Mouse (Mus musculus): ENCODE measurements around the gene Lrba. TPM values are rescaled to one million over a fixed set of nuclear protein-coding genes. Genes with fewer than 3 reads are reported as not detected.

The Lrba gene
- polyA plus RNA-seq (2014; fragmentation: Nextera tagmentation; extraction: Ambion mirVana): 10.9 and 11.4 TPM in 2 replicates

DNA sequence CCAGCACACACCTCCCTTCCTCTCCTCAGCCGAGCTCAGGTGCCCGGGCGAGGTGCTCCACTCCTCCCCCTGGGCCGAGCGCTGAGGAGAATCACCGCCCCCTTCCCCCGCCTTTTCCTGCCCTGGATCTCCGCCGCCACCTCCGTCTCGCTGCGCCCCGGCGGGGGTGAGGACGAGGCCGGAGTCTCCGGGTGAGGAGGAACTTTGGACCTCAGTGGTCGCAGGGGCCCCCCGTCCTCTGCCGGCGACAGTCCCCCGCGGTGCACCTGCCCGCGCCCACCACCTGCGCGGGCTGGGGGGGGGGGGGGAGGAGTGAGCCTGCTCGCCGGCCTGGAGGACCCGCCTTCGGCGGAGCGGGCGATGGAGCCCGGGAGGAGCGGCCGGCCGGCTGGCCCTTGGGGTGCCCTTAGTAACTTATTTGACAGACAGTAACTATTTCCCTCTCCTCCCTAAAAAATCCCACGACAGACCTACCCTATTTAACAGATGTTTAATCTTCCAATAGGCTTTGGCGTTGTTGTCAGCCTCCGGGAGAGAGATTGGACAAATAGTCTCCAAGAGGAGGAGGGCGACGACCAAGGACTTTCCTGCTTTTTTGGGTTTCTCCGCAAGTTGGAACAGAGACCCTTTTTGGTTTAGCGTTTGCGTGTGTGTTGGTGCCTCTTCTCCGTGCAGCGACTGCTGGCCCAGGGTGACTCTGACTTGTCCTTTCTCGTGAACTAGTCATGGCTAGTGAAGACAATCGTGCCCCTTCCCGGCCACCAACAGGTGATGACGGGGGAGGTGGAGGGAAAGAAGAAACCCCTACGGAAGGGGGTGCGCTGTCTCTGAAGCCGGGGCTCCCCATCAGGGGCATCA, at the start of gene Lrba:
Gene Lrba, plus strand, starts transcription at position 117 of the 858 bp plus-strand sequence.
- Histone ChIP-seq H3K4me3 (replicated peaks; ENCODE audit: low read length) (peak within 1 kb of the TSS; percentile 89), H3K27me3 (ENCODE audit: control insufficient read depth, insufficient read depth, low read length) (no peaks in the 10 kb centered on the region), H3K9ac (peak within 1 kb of the TSS; percentile 89), H3K4me2 (replicated peaks) (peak within 1 kb of the TSS; percentile 89), H3K36me3 (replicated peaks; ENCODE audit: control insufficient read depth, insufficient read depth) (no peaks in the 10 kb centered on the region), H3K4me1 (replicated peaks; ENCODE audit: control insufficient read depth, insufficient read depth, low read length) (peaks cover 6% of the 10 kb centered on the region; the same call in 1 of the 2 replicates), H3K9me3 (ENCODE audit: control insufficient read depth, low read length) (no peaks in the 10 kb centered on the region), H3K27ac (peak within 1 kb of the TSS; percentile 90)
- DNase-seq (ENCODE audit: low spot score) (peak; percentile 62), ATAC-seq (ENCODE audit: low FRiP score) (peak; percentile 83)
- under 1% methylated on average over 42 of the region's 55 CpGs for WGBS

DNA sequence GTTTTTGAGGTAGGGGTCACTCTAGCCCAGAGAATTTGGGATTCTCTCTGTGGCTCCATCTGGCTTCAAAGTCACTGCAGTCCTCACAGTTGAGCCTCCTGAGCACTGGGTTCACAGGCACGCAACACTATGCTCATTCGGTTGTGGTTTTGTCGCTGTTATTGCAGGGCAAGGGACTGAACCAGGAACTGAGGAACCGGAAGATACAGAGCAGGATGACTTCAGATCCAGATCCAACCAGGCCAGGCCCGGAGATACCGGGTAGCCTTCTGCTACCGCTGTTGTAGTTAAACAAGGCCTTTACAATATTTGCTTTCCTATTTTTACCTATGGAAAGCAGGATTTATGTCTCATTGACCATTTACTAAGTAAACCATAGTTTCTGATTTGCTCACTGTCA, 44.8 kb upstream of the Lrba start:
- Histone ChIP-seq H3K9me3 (ENCODE audit: control insufficient read depth, low read length) (no peaks in the 10 kb centered on the region), H3K9ac (no peak overlapping the region), H3K27ac (no peak overlapping the region), H3K4me1 (replicated peaks; ENCODE audit: control insufficient read depth, insufficient read depth, low read length) (no peaks in the 10 kb centered on the region), H3K36me3 (replicated peaks; ENCODE audit: control insufficient read depth, insufficient read depth) (no peaks in the 10 kb centered on the region), H3K27me3 (ENCODE audit: control insufficient read depth, insufficient read depth, low read length) (no peaks in the 10 kb centered on the region), H3K4me2 (replicated peaks) (no peak overlapping the region), H3K4me3 (replicated peaks; ENCODE audit: low read length) (no peak overlapping the region)
- WGBS: 92% methylated on average over 7 of the region's 7 CpGs
- ATAC-seq (ENCODE audit: low FRiP score): no peak
- DNase-seq (ENCODE audit: low spot score): no peak

DNA sequence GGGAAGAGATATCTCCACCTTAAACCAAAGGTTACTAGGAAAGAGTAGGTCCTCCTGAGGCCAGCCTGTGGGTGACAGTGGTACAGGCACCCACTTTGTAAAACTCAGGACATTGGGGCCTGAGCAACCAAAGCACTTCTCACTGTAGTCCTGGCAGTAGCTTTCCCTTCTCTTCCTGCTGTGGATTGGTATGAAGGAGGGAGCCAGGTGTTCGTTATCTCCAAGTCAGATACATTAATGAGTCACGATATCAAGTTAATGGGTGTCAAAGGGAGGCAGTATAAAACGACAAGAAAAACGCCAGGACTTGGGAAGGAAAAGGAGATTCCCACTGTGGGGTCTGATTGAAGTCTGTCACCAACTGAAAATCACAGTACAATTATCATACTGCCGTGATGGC, 43.4 kb upstream of the Lrba start:
- H3K9ac ChIP-seq: no peak overlapping the region
- no peaks in the 10 kb centered on the region for H3K27me3 ChIP-seq (ENCODE audit: control insufficient read depth, insufficient read depth, low read length)
- no peak for DNase-seq (ENCODE audit: low spot score)
- no peak overlapping the region for H3K27ac ChIP-seq
- H3K36me3 ChIP-seq (replicated peaks; ENCODE audit: control insufficient read depth, insufficient read depth): no peaks in the 10 kb centered on the region
- H3K4me1 ChIP-seq (replicated peaks; ENCODE audit: control insufficient read depth, insufficient read depth, low read length): no peaks in the 10 kb centered on the region
- H3K9me3 ChIP-seq (ENCODE audit: control insufficient read depth, low read length): no peaks in the 10 kb centered on the region
- 67% methylated on average over 5 of the region's 5 CpGs for WGBS
- H3K4me2 ChIP-seq (replicated peaks): no peak overlapping the region
- no peak for ATAC-seq (ENCODE audit: low FRiP score)
- no peak overlapping the region for H3K4me3 ChIP-seq (replicated peaks; ENCODE audit: low read length)

DNA sequence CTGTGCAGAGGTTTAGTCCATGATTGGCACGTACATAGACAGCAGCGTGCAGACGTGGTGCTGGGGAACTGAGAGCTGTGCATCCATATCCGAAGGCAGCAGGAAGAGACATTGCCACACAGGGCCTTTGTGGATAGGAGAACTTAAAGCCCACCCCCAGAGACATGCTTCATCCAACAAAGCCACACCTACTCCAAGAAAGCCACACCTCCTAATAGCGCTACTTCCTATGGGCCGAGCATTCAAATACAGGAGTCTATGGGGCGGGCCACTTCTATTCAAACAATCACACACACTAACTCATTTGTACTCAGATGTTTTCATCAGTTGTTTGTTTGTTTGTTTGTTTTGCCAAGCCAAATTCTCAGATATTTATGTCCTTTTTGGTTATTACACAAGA, 39.9 kb upstream of the Lrba start:
- WGBS: 87% methylated on average over 7 of the region's 7 CpGs
- Histone ChIP-seq H3K9ac (no peak overlapping the region), H3K4me3 (replicated peaks; ENCODE audit: low read length) (no peak overlapping the region), H3K4me2 (replicated peaks) (no peak overlapping the region), H3K9me3 (ENCODE audit: control insufficient read depth, low read length) (no peaks in the 10 kb centered on the region), H3K27ac (no peak overlapping the region), H3K4me1 (replicated peaks; ENCODE audit: control insufficient read depth, insufficient read depth, low read length) (no peaks in the 10 kb centered on the region), H3K36me3 (replicated peaks; ENCODE audit: control insufficient read depth, insufficient read depth) (no peaks in the 10 kb centered on the region), H3K27me3 (ENCODE audit: control insufficient read depth, insufficient read depth, low read length) (no peaks in the 10 kb centered on the region)
- DNase-seq (ENCODE audit: low spot score) (no peak), ATAC-seq (ENCODE audit: low FRiP score) (no peak)

DNA sequence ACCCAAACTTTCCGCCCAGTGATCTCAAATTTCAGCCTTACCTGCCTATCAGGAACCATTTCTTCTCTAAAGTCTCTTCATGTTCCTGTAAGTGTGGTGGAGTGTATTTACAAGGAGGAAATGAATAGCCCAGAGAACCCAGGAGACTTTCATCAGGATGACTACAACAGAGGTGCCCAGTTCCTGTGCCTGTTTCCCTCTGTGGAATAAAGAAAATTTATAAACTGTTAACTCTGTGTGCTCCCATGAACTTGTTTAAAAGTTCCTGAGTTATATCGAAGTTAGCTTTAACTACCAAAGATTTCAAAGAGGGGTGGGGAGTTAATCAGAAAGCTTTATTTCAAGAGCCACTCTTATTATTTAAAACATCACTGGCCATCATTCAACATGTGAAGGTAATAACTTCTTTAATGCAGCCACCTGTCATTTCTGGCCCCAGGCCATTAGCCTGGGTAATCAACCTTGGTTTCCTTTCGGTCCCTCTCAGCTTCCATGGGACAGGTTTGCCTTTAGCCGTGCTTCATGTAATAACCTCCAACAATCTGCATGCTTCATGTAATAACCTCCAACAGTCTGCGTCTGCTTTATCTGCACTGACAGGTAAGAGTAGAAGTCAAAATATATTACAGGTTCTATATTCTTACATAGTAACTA, 36.6 kb upstream of the Lrba start:
- ATAC-seq (ENCODE audit: low FRiP score): no peak
- Histone ChIP-seq H3K27me3 (ENCODE audit: control insufficient read depth, insufficient read depth, low read length) (no peaks in the 10 kb centered on the region), H3K4me1 (replicated peaks; ENCODE audit: control insufficient read depth, insufficient read depth, low read length) (no peaks in the 10 kb centered on the region), H3K9ac (no peak overlapping the region), H3K4me3 (replicated peaks; ENCODE audit: low read length) (no peak overlapping the region), H3K36me3 (replicated peaks; ENCODE audit: control insufficient read depth, insufficient read depth) (no peaks in the 10 kb centered on the region), H3K27ac (no peak overlapping the region), H3K4me2 (replicated peaks) (no peak overlapping the region), H3K9me3 (ENCODE audit: control insufficient read depth, low read length) (no peaks in the 10 kb centered on the region)
- no peak for DNase-seq (ENCODE audit: low spot score)
- 70% methylated on average over 5 of the region's 5 CpGs for WGBS

DNA sequence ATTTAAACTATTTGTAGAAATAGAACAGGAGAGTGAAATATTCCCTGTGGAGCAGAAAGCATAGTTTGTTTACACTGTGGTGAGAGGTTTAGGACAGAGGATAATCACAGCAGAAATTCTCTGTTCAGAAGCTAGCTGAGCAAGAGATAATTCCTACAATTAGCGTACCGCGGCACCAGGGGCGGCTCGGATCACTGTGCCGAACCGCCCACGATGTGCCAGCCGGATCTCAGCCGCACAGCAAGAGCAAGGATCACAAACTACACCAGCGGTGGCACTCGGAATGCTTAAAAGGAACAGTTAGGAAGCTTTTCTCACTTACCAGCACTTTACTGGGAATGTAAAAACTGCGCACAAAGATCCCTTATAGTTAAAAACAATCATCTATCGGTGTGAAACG, 28.5 kb upstream of the Lrba start:
- Histone ChIP-seq H3K27me3 (ENCODE audit: control insufficient read depth, insufficient read depth, low read length) (no peaks in the 10 kb centered on the region), H3K9ac (no peak overlapping the region), H3K36me3 (replicated peaks; ENCODE audit: control insufficient read depth, insufficient read depth) (no peaks in the 10 kb centered on the region), H3K9me3 (ENCODE audit: control insufficient read depth, low read length) (no peaks in the 10 kb centered on the region), H3K4me1 (replicated peaks; ENCODE audit: control insufficient read depth, insufficient read depth, low read length) (no peaks in the 10 kb centered on the region), H3K27ac (no peak overlapping the region), H3K4me2 (replicated peaks) (no peak overlapping the region), H3K4me3 (replicated peaks; ENCODE audit: low read length) (no peak overlapping the region)
- DNase-seq (ENCODE audit: low spot score): no peak
- no peak for ATAC-seq (ENCODE audit: low FRiP score)
- 58% methylated on average over 15 of the region's 15 CpGs for WGBS

DNA sequence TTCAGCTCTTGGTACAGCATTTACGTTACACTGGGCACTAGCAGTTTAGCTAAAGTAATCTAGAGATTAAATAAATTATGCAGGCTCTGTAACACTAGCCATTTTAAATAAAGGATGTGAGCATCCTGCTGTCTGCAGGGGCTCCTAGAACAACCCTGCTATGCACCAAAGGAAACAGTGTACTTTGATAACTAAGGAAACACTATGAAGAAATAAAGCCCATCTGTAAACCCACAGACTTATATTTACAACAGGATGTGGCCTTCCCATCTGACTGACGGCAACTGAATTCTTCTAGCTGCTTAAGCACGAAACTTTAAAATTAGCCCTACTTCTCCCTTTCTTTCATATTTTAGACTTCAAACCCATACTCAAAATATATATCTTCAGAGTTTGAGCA, 28.0 kb upstream of the Lrba start:
- no peaks in the 10 kb centered on the region for H3K36me3 ChIP-seq (replicated peaks; ENCODE audit: control insufficient read depth, insufficient read depth)
- no peak overlapping the region for H3K4me3 ChIP-seq (replicated peaks; ENCODE audit: low read length)
- no peaks in the 10 kb centered on the region for H3K9me3 ChIP-seq (ENCODE audit: control insufficient read depth, low read length)
- 77% methylated on average over 3 of the region's 3 CpGs for WGBS
- H3K27me3 ChIP-seq (ENCODE audit: control insufficient read depth, insufficient read depth, low read length): no peaks in the 10 kb centered on the region
- H3K4me1 ChIP-seq (replicated peaks; ENCODE audit: control insufficient read depth, insufficient read depth, low read length): no peaks in the 10 kb centered on the region
- DNase-seq (ENCODE audit: low spot score): no peak
- ATAC-seq (ENCODE audit: low FRiP score): no peak
- H3K9ac ChIP-seq: no peak overlapping the region
- H3K4me2 ChIP-seq (replicated peaks): no peak overlapping the region
- H3K27ac ChIP-seq: no peak overlapping the region

DNA sequence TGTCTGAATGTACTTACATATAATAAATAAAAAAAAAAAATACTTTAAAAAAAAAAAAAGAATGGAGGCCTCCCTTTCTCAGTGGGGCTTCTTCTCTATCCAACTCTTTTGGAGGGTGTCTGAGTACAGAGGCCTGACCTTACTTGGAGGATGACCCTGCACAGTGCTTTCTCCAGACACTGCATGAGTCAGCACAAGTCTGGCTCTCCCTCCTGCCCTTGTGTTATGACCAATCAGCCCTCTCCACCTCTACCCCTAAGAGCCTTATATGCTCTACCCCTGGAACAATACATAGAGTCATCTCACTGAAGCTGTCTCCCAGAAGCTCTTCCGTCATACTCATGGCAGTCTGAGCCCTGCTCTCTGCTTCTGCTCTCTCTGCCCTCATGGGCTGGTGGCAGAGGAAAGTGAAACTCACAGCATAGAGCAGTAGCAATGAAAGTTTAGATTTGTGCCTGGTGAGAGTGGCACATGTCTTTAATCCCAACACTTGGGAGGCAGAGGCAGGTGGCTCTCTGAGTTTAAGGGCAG, 22.8 kb upstream of the Lrba start:
- Histone ChIP-seq H3K9ac (no peak overlapping the region), H3K27me3 (ENCODE audit: control insufficient read depth, insufficient read depth, low read length) (no peaks in the 10 kb centered on the region), H3K4me3 (replicated peaks; ENCODE audit: low read length) (no peak overlapping the region), H3K27ac (no peak overlapping the region), H3K4me1 (replicated peaks; ENCODE audit: control insufficient read depth, insufficient read depth, low read length) (no peaks in the 10 kb centered on the region), H3K9me3 (ENCODE audit: control insufficient read depth, low read length) (no peaks in the 10 kb centered on the region), H3K36me3 (replicated peaks; ENCODE audit: control insufficient read depth, insufficient read depth) (no peaks in the 10 kb centered on the region), H3K4me2 (replicated peaks) (no peak overlapping the region)
- DNase-seq (ENCODE audit: low spot score): no peak
- no peak for ATAC-seq (ENCODE audit: low FRiP score)
- 97% methylated on average over 1 of the region's 1 CpGs for WGBS

DNA sequence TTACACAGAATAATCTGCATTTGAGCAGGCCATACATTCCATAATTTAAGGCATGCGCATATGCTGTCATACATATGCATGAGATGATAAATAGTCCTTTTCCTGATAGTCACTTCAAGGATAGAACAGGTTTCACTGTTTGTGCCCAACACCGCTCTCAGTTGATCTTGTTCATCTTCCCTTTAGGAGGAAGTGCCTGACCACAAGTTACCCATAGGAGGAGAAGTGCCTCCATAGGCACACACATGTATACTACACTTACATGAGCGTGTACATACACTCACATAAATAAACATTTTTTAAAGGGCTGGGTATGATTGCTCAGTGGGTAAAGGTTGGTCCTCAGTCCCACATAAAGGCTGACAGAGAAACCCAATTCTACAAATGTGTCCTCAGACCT, 22.0 kb upstream of the Lrba start:
- H3K4me3 ChIP-seq (replicated peaks; ENCODE audit: low read length): no peak overlapping the region
- 82% methylated on average over 3 of the region's 3 CpGs for WGBS

More for the DNA sequence above, 22.0 kb upstream of the Lrba start:
- DNase-seq (ENCODE audit: low spot score) (no peak), ATAC-seq (ENCODE audit: low FRiP score) (no peak)
- Histone ChIP-seq H3K36me3 (replicated peaks; ENCODE audit: control insufficient read depth, insufficient read depth) (no peaks in the 10 kb centered on the region), H3K9me3 (ENCODE audit: control insufficient read depth, low read length) (no peaks in the 10 kb centered on the region), H3K4me1 (replicated peaks; ENCODE audit: control insufficient read depth, insufficient read depth, low read length) (no peaks in the 10 kb centered on the region), H3K9ac (no peak overlapping the region), H3K4me2 (replicated peaks) (no peak overlapping the region), H3K27me3 (ENCODE audit: control insufficient read depth, insufficient read depth, low read length) (no peaks in the 10 kb centered on the region), H3K27ac (no peak overlapping the region)

All from hindbrain, embryonic 14.5 days (tissue).